Mouse (Mus musculus): Measurements from ENCODE around the gene Rhbdf1. TPM values are rescaled to one million over a fixed set of nuclear protein-coding genes. Genes with fewer than 3 reads are reported as not detected.

Rhbdf1 gene
- polyA plus RNA-seq, 1 experiment from 2014 or later: 83.7 TPM

GRCm38 (mm10) chr11:32253121-32253520 is 31.0 kb upstream of the Rhbdf1 start:
- Histone ChIP-seq H3K4me1 (no peaks in the 10 kb centered on the region), H3K4me2 (no peak overlapping the region), H3K4me3 (no peak overlapping the region), H3K36me3 (peaks cover 62% of the 10 kb centered on the region), H3K27me3 (no peaks in the 10 kb centered on the region), H3K27ac (no peak overlapping the region), H3K9ac (no peak overlapping the region), H3K9me3 (no peaks in the 10 kb centered on the region)
- 100% methylated on average over 1 of the region's 1 CpGs for WGBS
- ATAC-seq (ENCODE audit: insufficient number of reproducible peaks, low FRiP score, low TSS enrichment, low read depth): no peak

DNA sequence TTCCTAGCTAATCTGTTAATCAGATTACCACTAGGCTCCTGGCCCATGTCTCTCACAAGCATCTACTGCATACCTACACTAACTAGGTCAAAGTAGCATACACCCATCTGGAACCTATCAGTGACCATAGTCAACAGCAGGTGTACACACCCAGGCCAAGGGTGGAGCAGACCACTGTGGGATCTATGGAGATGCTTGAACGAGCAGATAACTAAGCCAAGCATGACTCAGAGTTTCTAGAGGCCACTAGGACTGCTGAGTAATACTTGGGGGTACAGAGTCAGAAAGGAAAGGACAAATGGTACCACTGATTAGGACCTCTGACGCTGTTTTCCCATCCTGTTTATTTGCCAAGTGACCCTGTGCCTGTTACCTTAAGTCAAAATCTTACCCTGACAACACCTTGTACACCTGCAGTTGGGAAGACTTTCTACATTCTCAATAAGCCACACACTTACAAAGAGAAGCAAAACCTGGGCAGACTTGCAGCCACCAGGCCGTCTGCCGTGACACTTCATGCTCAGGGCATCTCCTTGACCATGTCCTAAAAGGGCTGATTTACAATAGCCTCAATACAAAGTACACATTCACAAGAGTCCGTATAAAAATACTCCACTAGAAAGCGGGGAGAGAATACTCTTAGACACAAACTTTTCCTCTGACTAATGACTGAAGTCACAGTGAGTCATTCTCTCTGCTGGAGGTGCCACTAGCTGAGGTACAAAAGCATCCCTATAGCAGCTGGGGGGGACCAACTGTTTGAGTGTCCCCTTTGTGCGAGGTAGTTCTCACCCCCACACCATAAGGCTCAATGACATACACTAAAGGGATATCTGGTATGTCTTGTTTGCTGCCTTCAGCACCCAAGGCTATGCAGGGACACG is 29.0 kb upstream of the Rhbdf1 start:
- Histone ChIP-seq H3K4me3 (no peak overlapping the region), H3K27ac (no peak overlapping the region), H3K4me2 (no peak overlapping the region), H3K4me1 (no peaks in the 10 kb centered on the region), H3K27me3 (no peaks in the 10 kb centered on the region), H3K36me3 (peaks cover 79% of the 10 kb centered on the region), H3K9ac (no peak overlapping the region), H3K9me3 (no peaks in the 10 kb centered on the region)
- 84% methylated on average over 8 of the region's 8 CpGs for WGBS
- no peak for ATAC-seq (ENCODE audit: insufficient number of reproducible peaks, low FRiP score, low TSS enrichment, low read depth)

DNA sequence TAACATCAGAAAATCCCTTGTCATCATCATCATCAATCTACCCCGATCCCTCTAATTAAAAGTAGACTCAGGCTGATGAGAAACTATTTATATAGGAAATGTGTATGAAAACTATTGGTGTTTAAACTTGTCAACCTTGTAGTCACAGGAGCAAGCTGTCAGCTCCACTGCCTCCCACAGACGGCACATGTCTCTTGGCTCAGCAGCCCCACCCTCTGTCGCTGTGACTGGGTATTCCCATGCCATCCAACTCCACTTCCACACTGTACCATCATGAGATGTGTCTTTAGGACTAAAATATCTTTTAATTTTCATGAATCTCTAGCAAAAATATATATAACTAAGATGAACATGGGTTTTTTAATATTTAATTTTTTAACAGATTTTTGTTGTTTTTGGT is 26.2 kb upstream of the Rhbdf1 start:
- Histone ChIP-seq H3K4me2 (no peak overlapping the region), H3K4me3 (no peak overlapping the region), H3K4me1 (no peaks in the 10 kb centered on the region), H3K9ac (no peak overlapping the region), H3K36me3 (peaks cover 70% of the 10 kb centered on the region), H3K27me3 (no peaks in the 10 kb centered on the region), H3K9me3 (no peaks in the 10 kb centered on the region), H3K27ac (no peak overlapping the region)
- ATAC-seq (ENCODE audit: insufficient number of reproducible peaks, low FRiP score, low TSS enrichment, low read depth): no peak
- 82% methylated on average over 3 of the region's 3 CpGs for WGBS

DNA sequence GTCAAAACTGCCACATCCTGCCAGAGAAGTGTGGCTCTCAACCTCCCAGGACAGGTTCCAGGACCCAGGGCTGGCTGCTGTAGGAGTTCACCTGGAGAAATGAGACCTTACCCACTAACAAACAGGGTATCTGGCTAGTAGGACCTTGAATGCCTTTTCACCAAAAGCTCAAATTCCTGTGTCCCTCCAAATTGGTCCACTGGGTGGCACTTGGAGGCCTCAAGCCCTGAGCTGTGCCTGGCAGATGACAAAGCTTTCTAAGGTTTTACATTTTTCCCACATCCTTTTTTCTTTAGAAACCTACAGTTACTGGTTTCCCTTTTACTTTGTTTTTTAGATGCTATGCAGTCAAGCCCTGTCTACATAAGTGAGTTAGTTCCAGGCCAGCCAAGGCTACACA is 25.0 kb upstream of the Rhbdf1 start:
- Histone ChIP-seq H3K36me3 (peaks cover 69% of the 10 kb centered on the region), H3K9ac (no peak overlapping the region), H3K9me3 (no peaks in the 10 kb centered on the region), H3K27ac (no peak overlapping the region), H3K27me3 (no peaks in the 10 kb centered on the region), H3K4me1 (no peaks in the 10 kb centered on the region), H3K4me3 (no peak overlapping the region), H3K4me2 (no peak overlapping the region)
- no peak for ATAC-seq (ENCODE audit: insufficient number of reproducible peaks, low FRiP score, low TSS enrichment, low read depth)

DNA sequence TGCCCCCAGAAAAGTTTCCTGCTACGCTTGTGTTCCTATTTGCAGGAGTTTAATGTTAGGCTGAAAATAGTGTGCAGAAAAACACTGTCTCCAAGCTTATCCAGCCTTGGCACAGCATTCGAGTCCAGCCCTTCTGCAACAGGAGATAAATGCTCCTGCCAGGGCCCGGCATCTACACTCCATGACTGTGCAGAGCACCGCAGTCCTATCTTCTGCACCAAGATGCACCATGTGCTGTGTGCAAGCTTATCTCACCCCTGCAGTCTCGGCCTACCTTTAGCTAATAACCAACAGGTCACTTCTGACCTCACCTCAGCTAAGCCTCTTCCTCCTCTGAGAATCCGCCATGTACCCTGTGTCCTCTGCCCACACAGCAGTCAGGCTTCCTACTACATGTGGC is 23.5 kb upstream of the Rhbdf1 start:
- Histone ChIP-seq H3K9ac (no peak overlapping the region), H3K9me3 (no peaks in the 10 kb centered on the region), H3K4me2 (no peak overlapping the region), H3K27ac (no peak overlapping the region), H3K27me3 (no peaks in the 10 kb centered on the region), H3K4me1 (no peaks in the 10 kb centered on the region), H3K4me3 (no peak overlapping the region), H3K36me3 (peaks cover 69% of the 10 kb centered on the region)
- WGBS: 94% methylated on average over 6 of the region's 6 CpGs
- no peak for ATAC-seq (ENCODE audit: insufficient number of reproducible peaks, low FRiP score, low TSS enrichment, low read depth)

GRCm38 (mm10) chr11:32244617-32245016 is 22.5 kb upstream of the Rhbdf1 start:
- Histone ChIP-seq H3K27me3 (no peaks in the 10 kb centered on the region), H3K9me3 (no peaks in the 10 kb centered on the region), H3K4me3 (no peak overlapping the region), H3K36me3 (peaks cover 68% of the 10 kb centered on the region), H3K27ac (no peak overlapping the region), H3K9ac (no peak overlapping the region), H3K4me1 (no peaks in the 10 kb centered on the region), H3K4me2 (no peak overlapping the region)
- WGBS: 84% methylated on average over 1 of the region's 1 CpGs
- ATAC-seq (ENCODE audit: insufficient number of reproducible peaks, low FRiP score, low TSS enrichment, low read depth): no peak

GRCm38 (mm10) chr11:32244064-32244463 is 22.0 kb upstream of the Rhbdf1 start:
- H3K9ac ChIP-seq: no peak overlapping the region
- H3K27me3 ChIP-seq: no peaks in the 10 kb centered on the region
- no peak overlapping the region for H3K4me3 ChIP-seq
- peak overlapping the region; percentile 47; the same call in 1 of the 2 replicates for H3K27ac ChIP-seq
- no peaks in the 10 kb centered on the region for H3K9me3 ChIP-seq
- peaks cover 67% of the 10 kb centered on the region for H3K36me3 ChIP-seq
- H3K4me1 ChIP-seq: no peaks in the 10 kb centered on the region
- ATAC-seq (ENCODE audit: insufficient number of reproducible peaks, low FRiP score, low TSS enrichment, low read depth): no peak
- no peak overlapping the region for H3K4me2 ChIP-seq
- WGBS: 80% methylated on average over 3 of the region's 3 CpGs

DNA sequence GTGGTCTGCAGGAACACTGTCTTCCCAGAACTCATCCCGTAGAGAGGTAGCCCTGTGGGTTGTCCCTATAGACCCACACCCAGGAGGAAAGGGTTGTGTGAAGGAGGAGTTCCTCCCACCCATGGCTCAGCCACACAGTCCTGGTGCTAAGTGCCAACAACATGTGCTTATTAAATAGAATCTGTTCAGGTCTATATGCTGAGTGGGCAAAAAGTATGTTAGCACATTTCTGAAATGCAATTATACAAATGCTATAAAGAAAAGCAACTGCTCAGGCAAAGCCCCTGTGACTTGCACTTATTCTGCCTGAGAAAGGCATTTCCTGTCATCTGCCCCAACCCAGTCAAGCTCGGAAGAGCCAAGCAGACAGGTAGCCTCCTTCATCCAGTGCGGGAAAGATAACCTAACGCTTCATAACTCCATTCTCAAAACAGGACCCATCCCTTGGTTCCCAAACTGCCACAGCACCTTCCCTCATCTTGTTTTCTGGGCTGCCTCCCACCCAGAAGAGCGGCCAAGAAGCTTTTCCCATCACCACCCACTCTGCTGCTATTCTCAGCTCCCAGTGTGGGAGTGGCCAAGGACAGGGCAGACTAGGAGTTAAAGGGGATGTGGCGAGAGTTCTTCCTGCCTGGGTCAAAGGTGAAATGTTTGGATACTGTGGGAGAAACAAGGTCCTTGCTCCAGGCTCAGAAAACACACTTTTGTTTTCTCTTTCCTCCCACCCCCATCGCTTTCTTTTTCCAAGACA is 21.3 kb upstream of the Rhbdf1 start:
- Histone ChIP-seq H3K4me3 (no peak overlapping the region), H3K27ac (0 out of 2 replicates have a peak overlapping the region, but pooled peaks have one; percentile 47), H3K9ac (no peak overlapping the region), H3K4me1 (no peaks in the 10 kb centered on the region), H3K27me3 (no peaks in the 10 kb centered on the region), H3K36me3 (peaks cover 66% of the 10 kb centered on the region), H3K9me3 (no peaks in the 10 kb centered on the region), H3K4me2 (no peak overlapping the region)
- no peak for ATAC-seq (ENCODE audit: insufficient number of reproducible peaks, low FRiP score, low TSS enrichment, low read depth)
- 69% methylated on average over 7 of the region's 7 CpGs for WGBS

DNA sequence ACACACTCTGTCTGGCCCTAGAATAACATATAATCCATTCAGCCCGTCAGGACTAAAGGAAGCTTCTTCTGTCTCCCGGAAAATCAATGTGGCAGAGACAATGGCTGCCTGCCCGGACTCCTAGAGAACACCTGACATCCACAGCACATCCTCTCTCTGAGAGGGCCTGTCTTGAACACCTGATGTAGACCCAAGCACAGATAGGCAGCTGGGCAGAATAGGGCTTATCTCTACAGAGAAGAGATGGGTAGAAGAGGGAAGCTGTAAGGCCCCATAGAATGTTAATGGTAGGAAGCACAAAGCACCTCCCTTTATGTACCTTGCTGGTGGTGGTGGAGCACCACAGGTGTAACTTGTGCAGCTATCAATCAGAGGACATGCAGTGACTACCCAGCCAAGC is 20.1 kb upstream of the Rhbdf1 start:
- H3K4me3 ChIP-seq: no peak overlapping the region
- WGBS: 89% methylated on average over 3 of the region's 3 CpGs
- H3K27ac ChIP-seq: no peak overlapping the region
- H3K27me3 ChIP-seq: no peaks in the 10 kb centered on the region
- no peaks in the 10 kb centered on the region for H3K9me3 ChIP-seq
- H3K4me1 ChIP-seq: peaks cover 2% of the 10 kb centered on the region; the same call in 1 of the 2 replicates
- no peak overlapping the region for H3K4me2 ChIP-seq
- peaks cover 59% of the 10 kb centered on the region for H3K36me3 ChIP-seq
- no peak for ATAC-seq (ENCODE audit: insufficient number of reproducible peaks, low FRiP score, low TSS enrichment, low read depth)
- H3K9ac ChIP-seq: no peak overlapping the region

DNA sequence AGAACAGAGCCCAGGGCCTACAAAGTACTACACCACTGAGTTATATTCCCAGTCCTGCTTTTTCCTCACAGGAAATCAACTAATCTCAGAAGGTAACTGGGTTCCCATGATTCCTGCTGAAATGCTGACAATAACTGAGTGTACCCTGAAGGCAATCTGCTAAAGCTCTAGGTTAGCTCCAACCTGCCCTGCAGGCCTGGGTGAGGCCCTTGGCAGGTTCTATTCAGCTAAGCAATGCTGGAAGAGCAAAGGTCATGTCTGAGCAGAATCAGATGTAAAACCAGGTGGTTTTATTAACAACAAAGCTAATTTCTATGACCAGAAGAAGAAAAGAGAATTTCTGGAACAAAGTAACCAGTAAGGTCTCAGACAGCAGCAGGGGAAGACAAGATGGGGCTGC is 19.3 kb upstream of the Rhbdf1 start:
- H3K9ac ChIP-seq: no peak overlapping the region
- no peaks in the 10 kb centered on the region for H3K9me3 ChIP-seq
- H3K4me3 ChIP-seq: no peak overlapping the region
- H3K36me3 ChIP-seq: peaks cover 51% of the 10 kb centered on the region
- no peak overlapping the region for H3K4me2 ChIP-seq
- H3K4me1 ChIP-seq: peaks cover 10% of the 10 kb centered on the region
- ATAC-seq (ENCODE audit: insufficient number of reproducible peaks, low FRiP score, low TSS enrichment, low read depth): no peak
- no peak overlapping the region for H3K27ac ChIP-seq
- no peaks in the 10 kb centered on the region for H3K27me3 ChIP-seq

DNA sequence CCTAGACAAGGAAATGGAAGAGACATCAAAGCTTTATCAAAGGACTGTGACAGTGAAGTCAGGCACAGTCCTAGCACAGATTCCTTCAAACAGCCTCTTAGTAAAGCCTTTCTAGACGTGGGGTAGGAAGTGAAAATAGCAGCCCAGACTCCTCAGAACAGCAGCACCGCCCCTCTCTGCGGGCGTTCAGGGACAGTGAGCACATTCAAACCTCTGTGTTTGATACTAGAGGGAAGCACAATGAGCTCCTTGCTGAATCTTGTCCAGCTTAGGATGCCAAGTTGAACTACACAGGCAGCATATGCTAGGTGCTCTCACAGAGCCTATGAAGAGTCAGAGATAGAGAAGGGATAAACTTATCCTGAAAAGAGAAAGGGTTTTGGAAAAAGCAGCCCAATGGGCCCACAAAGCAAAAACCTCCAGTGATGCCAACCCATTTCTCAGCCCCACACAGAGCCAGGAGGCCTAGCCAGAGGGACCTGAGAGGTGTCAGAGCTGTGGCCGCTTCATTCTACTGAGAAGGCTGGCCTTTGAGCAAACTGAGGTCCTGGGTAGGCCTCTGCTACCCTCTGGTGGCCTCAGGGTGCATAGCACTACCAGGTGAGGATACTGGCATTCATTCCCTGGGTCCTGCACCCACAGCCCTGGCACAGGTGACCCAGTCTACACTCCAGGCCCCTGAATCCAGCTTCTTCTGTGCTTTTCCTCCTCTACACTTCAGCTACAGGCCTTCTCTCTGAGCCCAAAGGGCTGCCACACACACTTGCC is 16.2 kb upstream of the Rhbdf1 start:
- peaks cover 58% of the 10 kb centered on the region for H3K36me3 ChIP-seq
- H3K4me1 ChIP-seq: peaks cover 26% of the 10 kb centered on the region
- no peaks in the 10 kb centered on the region for H3K27me3 ChIP-seq
- no peak overlapping the region for H3K9ac ChIP-seq
- H3K9me3 ChIP-seq: no peaks in the 10 kb centered on the region
- H3K4me3 ChIP-seq: no peak overlapping the region
- 65% methylated on average over 5 of the region's 5 CpGs for WGBS
- H3K4me2 ChIP-seq: no peak overlapping the region
- H3K27ac ChIP-seq: 0 out of 2 replicates have a peak overlapping the region, but pooled peaks have one; percentile 27
- ATAC-seq (ENCODE audit: insufficient number of reproducible peaks, low FRiP score, low TSS enrichment, low read depth): no peak

- no peak for ATAC-seq (ENCODE audit: insufficient number of reproducible peaks, low FRiP score, low TSS enrichment, low read depth)
- H3K27ac ChIP-seq: no peak overlapping the region
- peaks cover 26% of the 10 kb centered on the region for H3K4me1 ChIP-seq
- H3K4me2 ChIP-seq: no peak overlapping the region
- H3K9me3 ChIP-seq: no peaks in the 10 kb centered on the region
- 93% methylated on average over 3 of the region's 3 CpGs for whole genome bisulfite sequencing
- H3K4me3 ChIP-seq: no peak overlapping the region
- no peaks in the 10 kb centered on the region for H3K27me3 ChIP-seq
- H3K36me3 ChIP-seq: peaks cover 58% of the 10 kb centered on the region
- H3K9ac ChIP-seq: no peak overlapping the region
Observed at GRCm38 (mm10) chr11:32237411-32237795, 15.3 kb upstream of the Rhbdf1 start.
